Mouse (Mus musculus): ENCODE results near the gene Sf3a1.

The Sf3a1 gene

GRCm38 (mm10) chr11:4219317-4219751 lies 59.2 kb downstream of the Sf3a1 start:
- DNase-seq: peak; percentile 71

GRCm38 (mm10) chr11:4219908-4220307 lies 59.8 kb downstream of the Sf3a1 start:
- no peak for DNase-seq

GRCm38 (mm10) chr11:4220443-4221400 lies 60.6 kb downstream of the Sf3a1 start:
- peak; percentile 75 for DNase-seq

GRCm38 (mm10) chr11:4222046-4222950 lies 62.1 kb downstream of the Sf3a1 start:
- DNase-seq: no peak

- DNase-seq: no peak
Observed at GRCm38 (mm10) chr11:4223393-4224188, 63.4 kb downstream of the Sf3a1 start.

- no peak for DNase-seq
Observed at GRCm38 (mm10) chr11:4224223-4224622, 64.1 kb downstream of the Sf3a1 start.

GRCm38 (mm10) chr11:4226569-4227325 lies 66.6 kb downstream of the Sf3a1 start:
- no peak for DNase-seq

GRCm38 (mm10) chr11:4228463-4228862 lies 68.3 kb downstream of the Sf3a1 start:
- DNase-seq: no peak

- DNase-seq: no peak
Observed at GRCm38 (mm10) chr11:4229841-4230240, 69.7 kb downstream of the Sf3a1 start.

GRCm38 (mm10) chr11:4231435-4231834 lies 71.3 kb downstream of the Sf3a1 start:
- no peak for DNase-seq
